Mouse (Mus musculus) kidney, adult 9 months (tissue): ENCODE measurements around the gene Resp18.
"Not testable (repeated sequence)": the region's sequence is repeated elsewhere in the genome, so short reads cannot be mapped to it uniquely, and the experiment has no call there.

Source experiments
- DNase-seq: peaks from one replicate; pipeline ENCODE4 v3.0.0; 2022

Gene Resp18

GRCm38 (mm10) chr1:75232489-75232888 is 45.7 kb downstream of the Resp18 start:
- DNase-seq, result not testable (repeated sequence)

- DNase-seq, result no peak
Measured at GRCm38 (mm10) chr1:75231664-75232152, 46.5 kb downstream of the Resp18 start, which contains the start of gene A630095N17Rik. Gene A630095N17Rik, minus strand, starts transcription at chr1:75232102.

GRCm38 (mm10) chr1:75231224-75231623 is 47.0 kb downstream of the Resp18 start:
- no peak for DNase-seq

GRCm38 (mm10) chr1:75230335-75230994 is 47.8 kb downstream of the Resp18 start:
- DNase-seq, result no peak

GRCm38 (mm10) chr1:75229158-75229557 is 49.1 kb downstream of the Resp18 start:
- DNase-seq, result no peak

GRCm38 (mm10) chr1:75227653-75228052 is 50.6 kb downstream of the Resp18 start:
- DNase-seq, result no peak

GRCm38 (mm10) chr1:75226138-75226537 is 52.1 kb downstream of the Resp18 start:
- no peak for DNase-seq

GRCm38 (mm10) chr1:75225473-75225872 is 52.7 kb downstream of the Resp18 start:
- DNase-seq, result no peak

GRCm38 (mm10) chr1:75223532-75223931 is 54.7 kb downstream of the Resp18 start:
- no peak for DNase-seq

GRCm38 (mm10) chr1:75222926-75223325 is 55.3 kb downstream of the Resp18 start:
- no peak for DNase-seq
